Mouse (Mus musculus) liver, embryonic 13.5 days (tissue): ENCODE measurements around the gene Gm4924. TPM values are rescaled to one million over a fixed set of nuclear protein-coding genes. Genes with fewer than 3 reads are reported as not detected.
A peak's percentile ranks its signal among the peaks of the same experiment; 100 is the strongest.

ENCODE experiments used
- ATAC-seq: fragments of 200-750 bp; cut with Nextera tagmentation; 2 replicates; pipeline ENCODE4 v1.8.0; 2017; ENCODE audit warnings: low read depth, mild to moderate bottlenecking, moderate number of reproducible peaks, moderate library complexity
- DNase-seq: peaks from one replicate; pipeline ENCODE4 v3.0.0; 2022
- H3K27ac ChIP-seq: fragments of 300-500 bp; sonication (generic); 2 replicates; pipeline ENCODE4 v1.5.1; 2015; ENCODE audit warnings: moderate library complexity, mild to moderate bottlenecking, inconsistent platforms
- H3K27me3 ChIP-seq: fragments of 300-500 bp; sonication (generic); 2 replicates; pipeline ENCODE4 v1.6.1; 2015; ENCODE audit warnings: mild to moderate bottlenecking, inconsistent platforms
- H3K36me3 ChIP-seq: fragments of 300-500 bp; sonication (generic); 2 replicates; pipeline ENCODE4 v1.6.1; 2015; ENCODE audit warnings: mild to moderate bottlenecking, inconsistent platforms
- H3K4me1 ChIP-seq: fragments of 300-500 bp; sonication (generic); replicated peaks from 2 replicates; pipeline ENCODE4 v1.6.1; 2015; ENCODE audit warnings: inconsistent platforms
- H3K4me2 ChIP-seq: fragments of 300-500 bp; sonication (generic); 2 replicates; pipeline ENCODE4 v1.6.1; 2015; ENCODE audit warnings: inconsistent platforms, mild to moderate bottlenecking, moderate library complexity
- H3K4me3 ChIP-seq: fragments of 300-500 bp; sonication (generic); replicated peaks from 2 replicates; pipeline ENCODE4 v1.5.1; 2015; ENCODE audit warnings: mild to moderate bottlenecking, inconsistent platforms
- H3K9ac ChIP-seq: fragments of 300-500 bp; sonication (generic); 2 replicates; pipeline ENCODE4 v1.6.1; 2015; ENCODE audit warnings: mild to moderate bottlenecking, inconsistent platforms
- H3K9me3 ChIP-seq: fragments of 300-500 bp; sonication (generic); replicated peaks from 2 replicates; pipeline ENCODE4 v1.6.1; 2016; ENCODE audit warnings: inconsistent platforms
- WGBS: fragments of 180-500 bp; shearing (Covaris S2); methylation state at CpG from one replicate; pipeline ENCODE4 v1.1.7; 2015; ENCODE audit not compliant: insufficient replicate concordance; 5-methylcytosine and 5-hydroxymethylcytosine counted together
- polyA plus RNA-seq: library from polyadenylated mRNA; unstranded; fragments of >200 nt; fragmentation: Nextera tagmentation; extraction: Ambion mirVana; gene quantifications from 2 replicates; pipeline ENCODE4 v1.2.1, GENCODE M21; 2015

The Gm4924 gene
- polyA plus RNA-seq = 1.6 and 1.8 TPM in 2 replicates

DNA sequence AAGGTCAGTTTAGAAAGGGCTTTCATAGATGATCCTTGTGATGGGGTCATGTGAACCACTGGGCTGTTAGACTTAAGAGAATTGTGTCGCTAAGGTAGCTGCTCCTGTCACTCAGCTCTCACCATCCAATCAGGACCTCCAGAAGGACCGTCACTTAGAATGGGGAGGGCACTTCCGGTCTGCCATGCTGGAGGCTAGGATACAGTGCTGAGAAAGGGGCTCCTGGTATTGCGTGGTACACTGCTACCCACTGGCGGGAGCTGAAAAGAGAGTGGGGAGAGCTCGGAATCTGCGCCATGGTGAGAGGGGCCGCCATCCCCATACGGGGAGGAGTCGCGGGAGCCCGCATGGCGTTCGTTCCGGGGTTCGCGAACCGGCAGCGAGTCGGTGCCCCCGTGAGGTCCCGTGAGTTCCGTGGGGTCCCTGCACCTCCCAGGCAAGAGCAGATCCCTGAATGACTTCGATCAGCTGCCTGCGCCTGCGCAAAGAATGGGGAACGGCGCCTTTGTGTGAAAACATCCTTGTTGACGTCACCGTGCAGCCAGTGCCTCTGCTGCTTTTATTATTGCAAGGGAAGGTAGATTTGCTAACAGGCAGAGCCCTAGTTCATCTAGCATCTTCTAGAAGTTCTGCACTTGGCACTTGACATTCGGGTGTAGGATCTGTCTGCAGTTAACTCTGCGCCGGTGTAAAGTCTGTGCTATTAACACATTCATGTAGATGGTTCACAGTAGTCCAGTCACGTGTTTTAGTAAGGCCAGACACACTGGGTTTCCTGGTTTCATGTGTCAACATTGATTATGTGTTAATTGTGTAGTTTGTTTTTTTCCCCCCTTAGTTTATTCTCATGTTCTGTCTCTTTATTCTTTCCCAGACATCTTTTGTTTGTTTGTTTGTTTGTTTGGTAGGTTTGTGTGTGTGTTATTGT is at the start of gene Gm4924:
Gm4924 (plus strand) TSS at position 173 of the 928 bp plus-strand sequence.
- DNase-seq (peak; percentile 61), ATAC-seq (peak; percentile 97)
- H3K4me2 ChIP-seq = peak within 1 kb of the TSS; percentile 63
- no peaks in the 10 kb centered on the region for H3K36me3 ChIP-seq
- 0 out of 2 replicates have a peak, but pooled peaks cover under 1% of the 10 kb centered on the region for H3K9me3 ChIP-seq
- peak within 1 kb of the TSS; percentile 36; the same call in 1 of the 2 replicates for H3K27ac ChIP-seq
- peak within 1 kb of the TSS; percentile 67 for H3K9ac ChIP-seq
- peak within 1 kb of the TSS; percentile 65 for H3K4me3 ChIP-seq
- no peaks in the 10 kb centered on the region for H3K4me1 ChIP-seq
- no peaks in the 10 kb centered on the region for H3K27me3 ChIP-seq
- 5% methylated on average over 34 of the region's 34 CpGs for WGBS

DNA sequence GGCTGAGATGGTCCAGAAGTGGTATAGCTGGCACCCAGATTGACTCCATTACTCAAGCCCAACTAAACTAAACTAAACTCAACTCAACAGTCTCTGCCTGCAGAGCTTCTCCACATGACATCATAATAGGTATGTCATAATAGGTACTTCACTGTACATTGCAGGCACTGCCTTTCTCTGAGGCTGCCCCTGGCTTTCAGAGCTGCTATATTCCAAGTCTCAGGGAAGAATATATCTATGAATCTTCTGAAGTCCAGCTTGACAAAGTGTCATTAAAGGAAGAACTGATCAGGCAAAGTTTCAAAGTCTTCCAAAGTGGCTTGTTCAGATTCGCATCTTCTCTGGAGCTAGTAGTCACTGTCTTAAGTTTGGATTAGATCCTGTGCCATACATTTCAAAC is 37.6 kb upstream of the Gm4924 start, which contains the start of gene 4932415D10Rik:
4932415D10Rik (minus strand) TSS at position 101 of the 400 bp plus-strand sequence.
- Histone ChIP-seq H3K9ac (no peak within 1 kb of the TSS), H3K9me3 (no peaks in the 10 kb centered on the region; the same call in 1 of the 2 replicates), H3K4me3 (no peak within 1 kb of the TSS), H3K4me2 (no peak within 1 kb of the TSS), H3K27ac (no peak within 1 kb of the TSS), H3K27me3 (no peaks in the 10 kb centered on the region), H3K36me3 (no peaks in the 10 kb centered on the region), H3K4me1 (no peaks in the 10 kb centered on the region)
- 72% methylated on average over 1 of the region's 1 CpGs for WGBS
- DNase-seq (no peak), ATAC-seq (no peak)

DNA sequence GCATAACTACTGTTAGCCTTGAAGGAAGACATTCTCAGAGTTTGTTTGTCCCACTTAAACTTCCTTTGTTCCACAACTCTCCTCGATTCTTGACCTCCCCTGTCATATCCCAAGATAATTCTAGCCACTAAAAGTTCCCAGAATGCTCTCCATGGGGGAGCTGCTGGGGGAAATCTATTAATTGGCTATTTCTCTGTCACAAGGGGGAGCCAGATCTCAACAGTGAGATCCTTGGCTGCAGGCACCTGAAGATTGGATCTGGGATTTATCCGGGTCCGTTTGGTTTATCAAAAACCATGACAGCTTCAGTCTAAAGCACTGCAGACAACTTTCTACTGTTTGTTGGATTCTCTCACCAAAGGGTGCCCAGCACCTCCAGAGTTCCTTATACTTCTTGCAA is 33.9 kb upstream of the Gm4924 start:
- 59% methylated on average over 3 of the region's 3 CpGs for whole genome bisulfite sequencing
- ATAC-seq (no peak), DNase-seq (no peak)
- Histone ChIP-seq H3K9ac (no peak overlapping the region), H3K27me3 (no peaks in the 10 kb centered on the region), H3K4me1 (no peaks in the 10 kb centered on the region), H3K9me3 (no peaks in the 10 kb centered on the region; the same call in 1 of the 2 replicates), H3K4me3 (no peak overlapping the region), H3K4me2 (no peak overlapping the region), H3K27ac (no peak overlapping the region), H3K36me3 (no peaks in the 10 kb centered on the region)

DNA sequence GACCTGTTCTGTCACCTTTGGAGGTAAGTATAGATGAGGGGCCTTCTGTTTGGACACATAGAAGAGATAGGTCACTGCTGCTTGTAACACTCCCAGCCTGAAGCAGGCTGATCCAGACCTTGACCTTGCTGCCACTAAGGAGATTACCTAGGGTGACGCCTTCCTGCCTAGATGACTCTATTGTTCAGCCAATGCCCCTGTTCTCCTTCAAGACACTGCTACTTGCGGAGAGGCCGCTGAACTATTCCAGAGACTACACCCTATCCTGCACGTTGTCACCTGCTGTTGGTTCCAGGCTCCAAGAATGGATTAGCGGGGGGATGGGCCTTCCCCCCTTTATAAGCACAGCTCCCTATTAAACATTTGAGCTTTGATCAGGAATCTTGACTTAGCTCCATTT is 24.2 kb upstream of the Gm4924 start:
- H3K4me1 ChIP-seq = no peaks in the 10 kb centered on the region
- no peaks in the 10 kb centered on the region for H3K27me3 ChIP-seq
- no peak overlapping the region for H3K9ac ChIP-seq
- no peaks in the 10 kb centered on the region for H3K36me3 ChIP-seq
- no peaks in the 10 kb centered on the region; the same call in 1 of the 2 replicates for H3K9me3 ChIP-seq
- H3K4me2 ChIP-seq = no peak overlapping the region
- 67% methylated on average over 5 of the region's 5 CpGs for WGBS
- no peak overlapping the region for H3K27ac ChIP-seq
- DNase-seq (no peak), ATAC-seq (no peak)
- no peak overlapping the region for H3K4me3 ChIP-seq

DNA sequence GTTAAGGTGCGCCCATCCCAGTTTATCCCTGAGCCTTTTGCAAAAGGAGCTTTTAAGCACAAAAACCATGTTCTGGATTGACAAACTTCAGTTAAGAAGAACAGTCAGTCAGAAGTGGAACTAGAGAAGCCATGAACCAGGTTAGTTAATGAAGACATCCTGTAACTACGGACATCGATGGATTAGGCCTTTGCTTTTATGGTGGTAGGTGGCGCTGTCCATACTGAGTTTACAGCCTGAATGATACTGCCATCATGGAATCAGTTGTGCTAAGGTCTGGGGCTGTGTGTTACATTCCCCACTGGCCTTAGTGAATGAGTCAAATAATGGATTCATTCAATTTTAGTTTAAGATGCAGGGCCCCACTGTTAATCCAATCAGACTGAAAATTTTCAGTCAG is 1.3 kb downstream of the Gm4924 start:
- no peak overlapping the region for H3K4me3 ChIP-seq
- no peak overlapping the region for H3K9ac ChIP-seq
- no peaks in the 10 kb centered on the region for H3K4me1 ChIP-seq
- no peak for ATAC-seq
- WGBS = 87% methylated on average over 4 of the region's 4 CpGs
- no peak for DNase-seq
- H3K4me2 ChIP-seq = no peak overlapping the region
- no peak overlapping the region for H3K27ac ChIP-seq
- H3K9me3 ChIP-seq = 0 out of 2 replicates have a peak, but pooled peaks cover 4% of the 10 kb centered on the region
- H3K36me3 ChIP-seq = no peaks in the 10 kb centered on the region
- no peaks in the 10 kb centered on the region for H3K27me3 ChIP-seq

DNA sequence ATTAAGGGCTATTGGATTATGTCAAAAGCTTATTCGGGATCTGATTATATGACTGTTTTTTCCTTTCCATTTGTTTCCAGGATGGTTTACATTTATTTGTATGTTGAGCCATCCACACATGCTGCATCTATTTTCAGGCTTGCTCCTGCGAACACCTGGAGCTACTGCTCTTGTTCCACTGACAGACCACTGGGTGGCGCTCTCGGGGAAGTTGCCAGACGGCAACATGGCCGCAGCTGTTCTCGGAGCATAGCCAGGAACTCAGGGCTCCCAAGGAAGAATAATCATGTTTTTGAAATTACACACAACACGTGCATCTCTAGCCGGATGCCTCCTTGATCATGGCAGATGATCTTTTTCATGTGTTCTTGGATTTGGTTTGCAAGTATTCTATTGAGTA is 7.9 kb downstream of the Gm4924 start:
- 65% methylated on average over 9 of the region's 9 CpGs for WGBS

DNA sequence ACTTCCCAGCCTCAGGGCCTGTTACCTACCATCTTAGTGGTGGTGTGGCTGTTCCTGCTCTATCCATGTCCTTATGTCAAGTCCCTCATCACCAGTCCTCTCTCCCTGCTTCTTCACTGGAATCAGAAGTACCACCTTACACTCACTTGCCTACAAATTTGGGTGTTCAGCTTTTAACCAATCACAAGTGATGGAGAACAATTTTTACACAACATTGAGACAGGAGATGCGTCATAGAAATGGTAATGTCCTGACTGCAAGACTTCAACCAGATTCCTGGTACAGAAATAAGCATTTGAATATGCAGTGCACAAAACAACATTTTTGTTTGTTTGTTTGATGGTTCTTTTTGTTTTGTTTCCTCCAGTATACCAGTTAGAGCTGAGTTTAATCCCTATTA is 28.9 kb downstream of the Gm4924 start:
- no peak overlapping the region for H3K9ac ChIP-seq
- H3K27ac ChIP-seq = no peak overlapping the region
- H3K4me3 ChIP-seq = no peak overlapping the region
- 0 out of 2 replicates have a peak, but pooled peaks cover 4% of the 10 kb centered on the region for H3K36me3 ChIP-seq
- DNase-seq (no peak), ATAC-seq (no peak)
- H3K27me3 ChIP-seq = no peaks in the 10 kb centered on the region
- H3K9me3 ChIP-seq = peaks cover 4% of the 10 kb centered on the region; the same call in 1 of the 2 replicates
- H3K4me1 ChIP-seq = no peaks in the 10 kb centered on the region
- 61% methylated on average over 1 of the region's 1 CpGs for WGBS
- no peak overlapping the region for H3K4me2 ChIP-seq

More for the DNA sequence above, 7.9 kb downstream of the Gm4924 start:
- Histone ChIP-seq H3K9me3 (0 out of 2 replicates have a peak, but pooled peaks cover 9% of the 10 kb centered on the region), H3K4me1 (no peaks in the 10 kb centered on the region), H3K27me3 (no peaks in the 10 kb centered on the region), H3K4me3 (no peak overlapping the region), H3K4me2 (no peak overlapping the region), H3K27ac (no peak overlapping the region), H3K36me3 (0 out of 2 replicates have a peak, but pooled peaks cover 5% of the 10 kb centered on the region), H3K9ac (no peak overlapping the region)
- ATAC-seq = no peak
- no peak for DNase-seq

DNA sequence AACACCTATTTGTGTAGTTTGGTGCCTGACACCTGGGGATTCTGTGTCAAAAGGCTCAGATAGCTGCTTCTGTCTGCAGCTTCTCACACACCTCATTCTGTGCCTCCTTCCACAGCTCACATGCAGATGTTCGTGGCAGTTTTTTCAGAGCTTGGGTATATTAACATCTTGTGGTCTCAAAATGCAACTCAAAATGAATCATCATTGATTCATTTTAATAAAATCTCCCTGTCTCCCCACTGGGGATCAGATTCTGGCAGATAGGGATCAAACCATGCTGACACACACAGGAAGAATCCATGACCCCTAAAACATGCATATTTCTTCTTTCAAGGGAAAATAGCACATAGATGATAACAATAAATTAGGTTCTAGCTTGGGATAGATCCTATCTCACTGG is 55.5 kb downstream of the Gm4924 start:
- 68% methylated on average over 1 of the region's 1 CpGs for WGBS
- ATAC-seq = no peak
- H3K27me3 ChIP-seq = no peaks in the 10 kb centered on the region

DNA sequence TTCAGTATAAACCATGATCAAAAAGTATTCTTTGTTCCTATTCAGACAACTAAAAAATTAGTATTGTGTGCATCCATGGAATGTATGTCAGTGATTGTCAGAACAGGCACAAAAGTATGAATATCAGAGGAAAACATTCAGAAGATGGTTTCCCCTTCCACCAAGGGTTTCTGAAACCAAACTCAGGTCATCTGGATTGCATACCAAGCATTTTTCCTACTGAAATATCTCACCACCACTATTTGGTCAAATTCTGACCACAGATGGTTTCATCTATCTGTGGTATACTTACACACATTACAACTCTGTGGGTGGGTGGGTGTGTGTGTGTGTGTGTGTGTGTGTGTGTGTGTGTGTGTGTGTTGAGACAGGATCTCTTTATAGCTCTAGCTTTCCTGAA is 69.6 kb downstream of the Gm4924 start:
- no peaks in the 10 kb centered on the region for H3K36me3 ChIP-seq
- no peak overlapping the region for H3K4me2 ChIP-seq
- H3K4me1 ChIP-seq = no peaks in the 10 kb centered on the region
- peaks cover 13% of the 10 kb centered on the region for H3K9me3 ChIP-seq
- no peak overlapping the region for H3K4me3 ChIP-seq
- DNase-seq = no peak
- no peaks in the 10 kb centered on the region for H3K27me3 ChIP-seq
- H3K27ac ChIP-seq = no peak overlapping the region
- H3K9ac ChIP-seq = no peak overlapping the region
- ATAC-seq = no peak

More for the DNA sequence above, 55.5 kb downstream of the Gm4924 start:
- Histone ChIP-seq H3K9me3 (peaks cover 7% of the 10 kb centered on the region; the same call in 1 of the 2 replicates), H3K27ac (no peak overlapping the region), H3K4me1 (no peaks in the 10 kb centered on the region), H3K4me2 (no peak overlapping the region), H3K36me3 (no peaks in the 10 kb centered on the region), H3K4me3 (no peak overlapping the region), H3K9ac (no peak overlapping the region)
- DNase-seq = no peak
